Mouse (Mus musculus) olfactory bulb, adult 2 months (tissue): Measurements from ENCODE around the gene Ccdc77. TPM values are rescaled to one million over a fixed set of nuclear protein-coding genes. Genes with fewer than 3 reads are reported as not detected.

Experiments used
- H3K27ac ChIP-seq: fragments of 200-500 bp; 2 replicates; pipeline ENCODE4 v1.5.1; 2012; ENCODE audit warnings: low read depth, low read length; ENCODE audit not compliant: insufficient read depth
- H3K4me1 ChIP-seq: fragments of 200-500 bp; 2 replicates; pipeline ENCODE4 v1.6.1; 2012; ENCODE audit warnings: low read length; ENCODE audit not compliant: control insufficient read depth, insufficient read depth
- H3K4me3 ChIP-seq: fragments of 200-500 bp; 2 replicates; pipeline ENCODE4 v1.5.1; 2012; ENCODE audit warnings: mild to moderate bottlenecking, low read depth, low read length, moderate library complexity; ENCODE audit not compliant: insufficient read depth
- CTCF ChIP-seq: fragments of 200-500 bp; IDR thresholded peaks from 2 replicates; pipeline ENCODE4 v1.5.1; 2012; ENCODE audit warnings: low read depth, mild to moderate bottlenecking, low read length, moderate library complexity; ENCODE audit not compliant: insufficient read depth
- POLR2A ChIP-seq: fragments of 200-500 bp; IDR thresholded peaks from 2 replicates; pipeline ENCODE4 v1.6.1; 2012; ENCODE audit warnings: mild to moderate bottlenecking, low read depth, low read length, moderate library complexity; ENCODE audit not compliant: insufficient read depth
- WGBS: fragments of 180-500 bp; shearing (Covaris S2); methylation state at CpG from one replicate; pipeline ENCODE4 v1.1.7; 2018; 5-methylcytosine and 5-hydroxymethylcytosine counted together
- polyA plus RNA-seq: library from polyadenylated mRNA; stranded (reverse); fragments of >200 nt; gene quantifications from 2 replicates; pipeline ENCODE4 v1.2.4, GENCODE M21; 2012; ENCODE audit warnings: low replicate concordance; ENCODE audit not compliant: missing spikeins, insufficient read depth, insufficient read length

Gene Ccdc77
- polyA plus RNA-seq, 1 experiment = not detected

DNA sequence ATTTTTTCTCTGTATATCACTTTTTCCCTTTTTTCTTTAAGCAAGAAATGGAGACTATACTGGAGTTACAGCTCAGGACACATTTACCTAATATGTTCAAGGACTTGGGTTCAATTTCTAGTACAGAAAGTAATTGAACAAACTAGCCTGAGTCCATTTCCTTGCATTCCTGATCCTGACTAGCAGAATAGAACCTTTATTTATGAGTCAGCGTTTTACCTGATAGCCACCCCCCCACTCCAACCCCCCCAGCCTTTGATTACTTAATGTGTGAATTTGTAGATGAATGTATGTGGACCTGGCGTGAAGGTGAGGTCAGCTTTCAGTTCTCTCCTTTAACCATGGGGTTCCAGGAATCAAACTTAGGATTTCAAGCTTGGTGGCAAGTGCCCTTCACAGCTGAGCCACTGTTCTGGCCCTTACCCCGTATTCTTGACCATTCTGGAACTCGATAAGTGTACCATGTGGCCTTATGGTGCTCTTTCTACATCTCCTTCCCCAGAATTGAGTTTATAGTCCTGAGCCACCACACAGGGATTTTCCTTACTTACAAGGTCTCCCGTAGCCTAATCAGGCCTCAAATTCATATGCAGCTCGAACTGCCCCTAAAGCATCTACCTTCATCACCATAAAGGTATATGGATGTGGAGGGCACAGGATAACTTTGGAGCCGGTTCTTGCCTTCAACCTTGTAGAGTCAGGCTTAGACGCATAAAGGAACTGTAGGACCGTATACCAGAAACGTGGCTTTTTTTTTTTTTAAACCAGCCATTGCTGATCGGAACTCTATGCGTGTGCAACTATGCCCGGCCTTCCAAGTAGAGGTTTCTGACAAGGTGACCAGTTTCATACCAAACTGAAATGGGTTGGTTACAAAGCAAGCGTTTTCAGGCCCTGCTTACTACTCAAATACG is 1.1 kb downstream of the Ccdc77 start:
- H3K4me1 ChIP-seq = peaks cover 2% of the 10 kb centered on the region; the same call in 1 of the 2 replicates
- H3K4me3 ChIP-seq = peak overlapping the region; percentile 61
- no peak for TF ChIP-seq CTCF
- no peak for TF ChIP-seq POLR2A
- peak overlapping the region; percentile 88 for H3K27ac ChIP-seq
- WGBS = 20% methylated on average over 15 of the region's 15 CpGs

GRCm38 (mm10) chr6:120362124-120362523 is 2.0 kb downstream of the Ccdc77 start:
- WGBS = 96% methylated on average over 2 of the region's 2 CpGs
- Histone ChIP-seq H3K4me3 (no peak overlapping the region), H3K4me1 (peaks cover 2% of the 10 kb centered on the region; the same call in 1 of the 2 replicates), H3K27ac (no peak overlapping the region)
- TF ChIP-seq CTCF (no peak), POLR2A (no peak)

DNA sequence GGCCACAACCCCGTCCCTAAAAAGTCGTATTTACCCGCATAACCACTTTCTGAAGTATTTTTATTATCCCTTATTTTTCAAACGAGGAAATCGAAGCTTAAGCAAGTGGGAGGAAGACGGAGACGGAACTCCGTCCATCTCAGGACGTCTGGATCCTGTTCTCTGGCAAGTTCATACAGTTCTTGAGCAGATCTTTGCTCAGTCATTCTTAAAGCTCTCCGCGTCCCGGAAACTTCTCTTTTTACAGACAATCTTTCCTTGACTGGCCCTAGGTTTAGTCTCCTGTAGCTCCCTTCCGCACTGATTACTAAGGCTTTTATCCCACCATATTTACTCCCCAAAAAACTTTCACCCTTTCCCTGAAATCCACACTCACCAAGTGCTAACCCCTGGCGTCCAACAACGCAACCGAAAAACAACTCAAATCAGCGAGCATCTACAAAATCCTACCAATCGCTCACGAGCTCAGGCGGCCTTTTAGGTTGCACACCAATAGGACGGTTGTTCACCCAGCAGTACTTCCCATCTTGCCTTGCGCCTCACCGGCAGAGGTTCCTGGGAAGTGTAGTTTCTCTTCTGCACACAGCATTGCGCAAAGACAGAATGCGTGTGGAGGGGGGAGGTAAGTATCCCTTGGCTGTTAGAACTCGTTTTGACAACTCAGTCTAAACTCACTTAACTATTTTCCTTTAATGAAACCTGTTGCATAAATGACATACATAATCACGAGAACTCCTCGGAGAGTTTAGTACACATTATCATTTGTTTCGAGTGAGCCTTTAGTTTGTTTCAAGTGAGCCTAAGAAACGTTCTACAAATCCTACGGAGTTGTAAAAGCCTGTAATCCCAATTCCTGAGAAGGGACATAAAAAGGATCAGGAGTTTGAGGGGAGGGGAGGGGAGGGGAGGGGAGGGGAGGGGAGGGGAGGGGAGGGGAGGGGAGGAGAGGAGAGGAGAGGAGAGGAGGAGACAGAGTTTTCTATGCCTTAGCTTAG is 6.9 kb downstream of the Ccdc77 start:
- H3K27ac ChIP-seq = no peak overlapping the region
- no peak for TF ChIP-seq POLR2A
- no peak for TF ChIP-seq CTCF
- H3K4me1 ChIP-seq = no peaks in the 10 kb centered on the region
- WGBS = under 1% methylated on average over 31 of the region's 31 CpGs
- H3K4me3 ChIP-seq = peak overlapping the region; percentile 39

GRCm38 (mm10) chr6:120356478-120356877 is 7.7 kb downstream of the Ccdc77 start:
- Histone ChIP-seq H3K27ac (no peak overlapping the region), H3K4me1 (no peaks in the 10 kb centered on the region), H3K4me3 (no peak overlapping the region)
- WGBS = 30% methylated on average over 5 of the region's 5 CpGs
- no peak for TF ChIP-seq POLR2A
- no peak for TF ChIP-seq CTCF

- H3K4me3 ChIP-seq = no peak overlapping the region
- TF ChIP-seq CTCF = no peak
- no peak for TF ChIP-seq POLR2A
- 87% methylated on average over 3 of the region's 3 CpGs for WGBS
- H3K27ac ChIP-seq = no peak overlapping the region
- no peaks in the 10 kb centered on the region for H3K4me1 ChIP-seq
Measured at GRCm38 (mm10) chr6:120349018-120349417, 15.2 kb downstream of the Ccdc77 start.

DNA sequence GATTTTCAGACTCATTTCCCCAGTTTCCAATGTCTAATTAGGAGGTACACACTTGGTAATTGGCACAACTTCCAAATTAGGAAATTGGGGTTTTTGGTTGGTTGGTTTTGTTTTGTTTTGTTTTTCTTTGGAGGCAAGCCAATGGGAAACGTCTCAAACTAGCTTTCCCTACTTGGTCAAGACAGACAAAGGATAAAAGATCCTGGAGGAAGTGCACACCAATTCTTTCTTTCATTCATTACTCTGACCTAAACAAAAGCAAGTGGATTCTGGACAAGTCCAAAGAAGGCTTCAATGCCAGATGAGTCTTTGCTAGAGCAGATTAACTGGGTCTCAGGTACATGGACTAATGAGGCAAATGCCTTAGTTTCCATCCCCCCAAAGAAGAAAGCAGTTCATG is 20.2 kb downstream of the Ccdc77 start:
- H3K27ac ChIP-seq = no peak overlapping the region
- 5% methylated on average over 1 of the region's 1 CpGs for WGBS
- H3K4me1 ChIP-seq = no peaks in the 10 kb centered on the region
- no peak overlapping the region for H3K4me3 ChIP-seq
- TF ChIP-seq POLR2A (no peak), CTCF (no peak)

GRCm38 (mm10) chr6:120332351-120332750 is 31.8 kb downstream of the Ccdc77 start:
- WGBS = 70% methylated on average over 2 of the region's 2 CpGs
- no peaks in the 10 kb centered on the region for H3K4me1 ChIP-seq
- no peak overlapping the region for H3K4me3 ChIP-seq
- H3K27ac ChIP-seq = no peak overlapping the region
- TF ChIP-seq POLR2A (no peak), CTCF (no peak)

DNA sequence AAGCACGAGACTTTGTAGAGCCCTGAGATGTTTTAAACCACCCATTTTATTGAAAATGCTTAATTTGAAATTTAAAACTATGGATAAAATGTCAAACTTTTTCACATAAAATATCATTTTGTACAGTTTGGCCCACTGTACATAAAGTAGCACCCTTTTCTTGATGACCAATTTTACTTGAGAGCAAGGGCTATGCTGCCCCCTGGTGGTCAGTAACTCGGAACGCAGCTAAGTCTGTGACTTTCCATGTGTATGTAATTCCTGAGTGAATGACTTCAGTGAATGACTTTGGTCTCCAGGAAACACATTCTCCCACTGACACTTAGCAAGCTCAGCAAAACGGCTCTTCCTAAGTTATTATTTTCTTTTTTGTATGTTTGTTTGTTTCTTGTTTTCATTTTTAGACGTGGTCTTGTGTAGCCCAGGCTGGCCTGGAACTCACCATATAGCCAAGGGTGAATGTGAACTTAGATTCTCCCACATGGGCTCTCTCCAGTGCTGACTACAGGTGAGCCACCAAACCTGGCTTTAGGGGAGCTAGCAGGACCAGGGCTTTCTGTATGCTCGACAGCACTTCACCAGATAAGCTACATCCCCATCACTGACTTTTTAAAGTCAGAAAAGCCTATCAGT is 39.8 kb downstream of the Ccdc77 start:
- 32% methylated on average over 6 of the region's 6 CpGs for WGBS
- TF ChIP-seq POLR2A (no peak), CTCF (no peak)
- Histone ChIP-seq H3K27ac (no peak overlapping the region), H3K4me1 (no peaks in the 10 kb centered on the region), H3K4me3 (no peak overlapping the region)

- TF ChIP-seq POLR2A (no peak), CTCF (no peak)
- 63% methylated on average over 2 of the region's 2 CpGs for WGBS
- no peaks in the 10 kb centered on the region for H3K4me1 ChIP-seq
- no peak overlapping the region for H3K27ac ChIP-seq
- H3K4me3 ChIP-seq = no peak overlapping the region
Measured at GRCm38 (mm10) chr6:120320369-120320768, 43.8 kb downstream of the Ccdc77 start.
